Mouse (Mus musculus): ENCODE data around the gene Sema6d. TPM values are rescaled to one million over a fixed set of nuclear protein-coding genes. Genes with fewer than 3 reads are reported as not detected.

The Sema6d gene
- polyA plus RNA-seq, 1 experiment = 0.02 TPM

GRCm38 (mm10) chr2:124612276-124612675 lies 522.5 kb downstream of the Sema6d start:
- no peaks in the 10 kb centered on the region for H3K4me1 ChIP-seq (ENCODE audit: control insufficient read depth)
- no peaks in the 10 kb centered on the region for H3K36me3 ChIP-seq (ENCODE audit: control insufficient read depth)
- peaks cover 46% of the 10 kb centered on the region for H3K27me3 ChIP-seq (ENCODE audit: control insufficient read depth)
- TF ChIP-seq GATA1 (IDR thresholded peaks at IDR 0.05; ENCODE audit: low read length) (no peak), TAL1 (IDR thresholded peaks at IDR 0.05; ENCODE audit: low read length) (no peak)
- H3K9me3 ChIP-seq (ENCODE audit: control insufficient read depth, low read length) = no peaks in the 10 kb centered on the region
- H3K4me3 ChIP-seq (replicated peaks) = no peak overlapping the region

GRCm38 (mm10) chr2:124612727-124613510 lies 523.1 kb downstream of the Sema6d start:
- no peak overlapping the region for H3K4me3 ChIP-seq (replicated peaks)
- H3K4me1 ChIP-seq (ENCODE audit: control insufficient read depth) = no peaks in the 10 kb centered on the region
- TF ChIP-seq TAL1 (IDR thresholded peaks at IDR 0.05; ENCODE audit: low read length) = no peak
- TF ChIP-seq GATA1 (IDR thresholded peaks at IDR 0.05; ENCODE audit: low read length) = no peak
- H3K27me3 ChIP-seq (ENCODE audit: control insufficient read depth) = peaks cover 44% of the 10 kb centered on the region
- H3K9me3 ChIP-seq (ENCODE audit: control insufficient read depth, low read length) = no peaks in the 10 kb centered on the region
- H3K36me3 ChIP-seq (ENCODE audit: control insufficient read depth) = no peaks in the 10 kb centered on the region

- H3K4me1 ChIP-seq (ENCODE audit: control insufficient read depth) = no peaks in the 10 kb centered on the region
- H3K9me3 ChIP-seq (ENCODE audit: control insufficient read depth, low read length) = no peaks in the 10 kb centered on the region
- H3K4me3 ChIP-seq (replicated peaks) = no peak overlapping the region
- H3K36me3 ChIP-seq (ENCODE audit: control insufficient read depth) = no peaks in the 10 kb centered on the region
- no peak for TF ChIP-seq GATA1 (IDR thresholded peaks at IDR 0.05; ENCODE audit: low read length)
- TF ChIP-seq TAL1 (IDR thresholded peaks at IDR 0.05; ENCODE audit: low read length) = no peak
- H3K27me3 ChIP-seq (ENCODE audit: control insufficient read depth) = peaks cover 36% of the 10 kb centered on the region
Observed at GRCm38 (mm10) chr2:124613671-124614210, 524.0 kb downstream of the Sema6d start.

GRCm38 (mm10) chr2:124616746-124617145 lies 527.0 kb downstream of the Sema6d start:
- no peaks in the 10 kb centered on the region for H3K4me1 ChIP-seq (ENCODE audit: control insufficient read depth)
- H3K4me3 ChIP-seq (replicated peaks) = no peak overlapping the region
- H3K27me3 ChIP-seq (ENCODE audit: control insufficient read depth) = peaks cover 7% of the 10 kb centered on the region
- H3K36me3 ChIP-seq (ENCODE audit: control insufficient read depth) = no peaks in the 10 kb centered on the region
- H3K9me3 ChIP-seq (ENCODE audit: control insufficient read depth, low read length) = no peaks in the 10 kb centered on the region
- TF ChIP-seq TAL1 (IDR thresholded peaks at IDR 0.05; ENCODE audit: low read length) = no peak
- TF ChIP-seq GATA1 (IDR thresholded peaks at IDR 0.05; ENCODE audit: low read length) = no peak

GRCm38 (mm10) chr2:124617440-124617839 lies 527.7 kb downstream of the Sema6d start:
- H3K9me3 ChIP-seq (ENCODE audit: control insufficient read depth, low read length) = no peaks in the 10 kb centered on the region
- H3K36me3 ChIP-seq (ENCODE audit: control insufficient read depth) = no peaks in the 10 kb centered on the region

GRCm38 (mm10) chr2:124618091-124618490 lies 528.3 kb downstream of the Sema6d start:
- no peaks in the 10 kb centered on the region for H3K27me3 ChIP-seq (ENCODE audit: control insufficient read depth)
- H3K4me1 ChIP-seq (ENCODE audit: control insufficient read depth) = no peaks in the 10 kb centered on the region
- TF ChIP-seq GATA1 (IDR thresholded peaks at IDR 0.05; ENCODE audit: low read length) = no peak
- no peak for TF ChIP-seq TAL1 (IDR thresholded peaks at IDR 0.05; ENCODE audit: low read length)
- H3K36me3 ChIP-seq (ENCODE audit: control insufficient read depth) = no peaks in the 10 kb centered on the region
- H3K4me3 ChIP-seq (replicated peaks) = no peak overlapping the region
- no peaks in the 10 kb centered on the region for H3K9me3 ChIP-seq (ENCODE audit: control insufficient read depth, low read length)

More at GRCm38 (mm10) chr2:124617440-124617839, 527.7 kb downstream of the Sema6d start:
- no peak for TF ChIP-seq TAL1 (IDR thresholded peaks at IDR 0.05; ENCODE audit: low read length)
- no peak overlapping the region for H3K4me3 ChIP-seq (replicated peaks)
- no peaks in the 10 kb centered on the region for H3K27me3 ChIP-seq (ENCODE audit: control insufficient read depth)
- no peaks in the 10 kb centered on the region for H3K4me1 ChIP-seq (ENCODE audit: control insufficient read depth)

GRCm38 (mm10) chr2:124618526-124619219 lies 528.9 kb downstream of the Sema6d start:
- Histone ChIP-seq H3K27me3 (ENCODE audit: control insufficient read depth) (no peaks in the 10 kb centered on the region), H3K4me3 (replicated peaks) (no peak overlapping the region), H3K4me1 (ENCODE audit: control insufficient read depth) (no peaks in the 10 kb centered on the region), H3K36me3 (ENCODE audit: control insufficient read depth) (no peaks in the 10 kb centered on the region), H3K9me3 (ENCODE audit: control insufficient read depth, low read length) (no peaks in the 10 kb centered on the region)
- no peak for TF ChIP-seq GATA1 (IDR thresholded peaks at IDR 0.05; ENCODE audit: low read length)
- TF ChIP-seq TAL1 (IDR thresholded peaks at IDR 0.05; ENCODE audit: low read length) = no peak

- no peaks in the 10 kb centered on the region for H3K4me1 ChIP-seq (ENCODE audit: control insufficient read depth)
- H3K27me3 ChIP-seq (ENCODE audit: control insufficient read depth) = no peaks in the 10 kb centered on the region
- H3K36me3 ChIP-seq (ENCODE audit: control insufficient read depth) = no peaks in the 10 kb centered on the region
- no peak overlapping the region for H3K4me3 ChIP-seq (replicated peaks)
- TF ChIP-seq GATA1 (IDR thresholded peaks at IDR 0.05; ENCODE audit: low read length) = no peak
- TF ChIP-seq TAL1 (IDR thresholded peaks at IDR 0.05; ENCODE audit: low read length) = no peak
- H3K9me3 ChIP-seq (ENCODE audit: control insufficient read depth, low read length) = no peaks in the 10 kb centered on the region
Observed at GRCm38 (mm10) chr2:124620470-124620869, 530.7 kb downstream of the Sema6d start.

- H3K4me1 ChIP-seq (ENCODE audit: control insufficient read depth) = no peaks in the 10 kb centered on the region
- H3K9me3 ChIP-seq (ENCODE audit: control insufficient read depth, low read length) = no peaks in the 10 kb centered on the region
- H3K27me3 ChIP-seq (ENCODE audit: control insufficient read depth) = no peaks in the 10 kb centered on the region
- H3K36me3 ChIP-seq (ENCODE audit: control insufficient read depth) = no peaks in the 10 kb centered on the region
- no peak overlapping the region for H3K4me3 ChIP-seq (replicated peaks)
- TF ChIP-seq TAL1 (IDR thresholded peaks at IDR 0.05; ENCODE audit: low read length) (no peak), GATA1 (IDR thresholded peaks at IDR 0.05; ENCODE audit: low read length) (no peak)
Observed at GRCm38 (mm10) chr2:124621972-124622621, 532.3 kb downstream of the Sema6d start.

Measured in erythroblast, embryonic 14.5 days (primary cell).